Comparison of ENCODE assay signal across 8 mouse cellular contexts in the genomic region with DNA sequence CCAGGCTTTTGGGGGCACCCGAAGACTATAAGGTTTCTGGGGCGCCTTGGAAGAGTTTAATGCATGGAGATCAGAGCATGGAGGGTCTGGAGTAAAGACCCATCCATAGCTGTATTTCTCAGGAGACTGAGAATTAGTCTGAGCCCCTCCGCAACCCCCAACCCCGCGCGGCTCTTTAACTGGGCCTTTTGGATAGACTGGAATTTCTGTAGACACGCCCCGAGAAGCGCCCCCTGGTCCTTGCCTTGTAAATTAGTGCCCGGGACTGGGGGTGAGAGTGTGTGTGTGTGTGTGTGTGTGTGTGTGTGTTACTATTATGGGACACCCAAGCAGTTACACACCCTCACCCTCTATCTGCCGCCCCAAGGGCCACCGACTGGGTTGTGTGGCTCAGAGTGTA. TPM values are rescaled to one million over a fixed set of nuclear protein-coding genes. Genes with fewer than 3 reads are reported as not detected.
DNase-seq lines count a peak whose midpoint lies in the region; ATAC-seq and TF ChIP-seq lines count a peak whose summit lies in the region.

No protein-coding gene starts in this region.

- peaks cover 31% of the 10 kb centered on the region for H3K79me2 ChIP-seq in CH12.LX (replicated peaks; ENCODE audit: control insufficient read depth, extremely low read depth, insufficient read depth, poor library complexity, severe bottlenecking)

- TF ChIP-seq POLR2A in CH12.LX (IDR thresholded peaks at IDR 0.05; ENCODE audit: low read depth, low read length) = no peak

- in situ Hi-C loops in CH12.LX (cut with MboI; ENCODE audit: low pct_ligation_motif_present, low pct_unique_long_range_greater_than_20kb, low sequenced_read_pairs) = loop anchor here (10.0 kb wide), 1 partner anchor 178 kb away; no protein-coding TSS in a partner anchor

- no peaks in the 10 kb centered on the region for H3K36me3 ChIP-seq in CH12.LX (replicated peaks in 1 of 2; ENCODE audit: control insufficient read depth in 1 of 2, insufficient read depth in 1 of 2, low read length in 1 of 2)
- no peaks in the 10 kb centered on the region for H3K36me3 ChIP-seq in forebrain, embryonic 14.5 days (ENCODE audit: control insufficient read depth, insufficient read depth, low read length)
- no peaks in the 10 kb centered on the region for H3K36me3 ChIP-seq in kidney, postnatal 0 days (ENCODE audit: insufficient read depth, low read length)
- no peaks in the 10 kb centered on the region for H3K36me3 ChIP-seq in midbrain, embryonic 11.5 days (ENCODE audit: control insufficient read depth, insufficient read depth, low read length)

- no peaks in the 10 kb centered on the region for H3K9me3 ChIP-seq in CH12.LX (replicated peaks; ENCODE audit: low read length)
- no peaks in the 10 kb centered on the region for H3K9me3 ChIP-seq in forebrain, embryonic 14.5 days (replicated peaks; ENCODE audit: control insufficient read depth, low read length)
- H3K9me3 ChIP-seq in kidney, postnatal 0 days (replicated peaks; ENCODE audit: low read length) = no peaks in the 10 kb centered on the region
- H3K9me3 ChIP-seq in midbrain, embryonic 11.5 days (ENCODE audit: control insufficient read depth, low read length) = no peaks in the 10 kb centered on the region

- TF ChIP-seq RAD21 in CH12.LX (IDR thresholded peaks at IDR 0.05; ENCODE audit: low read depth, low read length) = no peak

- peak; percentile 47 to 60 for DNase-seq in cerebellum, postnatal 10 days
- no peak for DNase-seq in cerebellum, postnatal 14 days
- DNase-seq in CH12.LX (ENCODE audit: extremely low read depth) = no peak
- peak; percentile 56 for DNase-seq in forebrain, embryonic 14.5 days (ENCODE audit: low spot score)
- peak; percentile 73 for DNase-seq in kidney, postnatal 0 days (ENCODE audit: low spot score)
- no peak for DNase-seq in midbrain, embryonic 11.5 days (ENCODE audit: low spot score, missing footprints)
- no peak for DNase-seq in urinary bladder, adult 2 months (ENCODE audit: low spot score)

- peak overlapping the region; percentile 26 to 80 (median 61) for H3K4me3 ChIP-seq in CH12.LX (replicated peaks in 1 of 3; ENCODE audit: low read depth in 2 of 3, low read length in 2 of 3, poor library complexity in 1 of 3)
- peak overlapping the region; percentile 94 for H3K4me3 ChIP-seq in forebrain, embryonic 14.5 days (ENCODE audit: low read depth, low read length)
- H3K4me3 ChIP-seq in kidney, postnatal 0 days (replicated peaks; ENCODE audit: low read depth, low read length) = peak overlapping the region; percentile 90
- peak overlapping the region; percentile 94 for H3K4me3 ChIP-seq in midbrain, embryonic 11.5 days (ENCODE audit: low read depth, low read length)

- no peak overlapping the region for H3K27ac ChIP-seq in CH12.LX (ENCODE audit: insufficient read depth, low read depth)
- peak overlapping the region; percentile 63; the same call in 1 of the 2 replicates for H3K27ac ChIP-seq in forebrain, embryonic 14.5 days (ENCODE audit: low read depth, low read length)
- H3K27ac ChIP-seq in kidney, postnatal 0 days = peak overlapping the region; percentile 65
- peak overlapping the region; percentile 54; the same call in 1 of the 2 replicates for H3K27ac ChIP-seq in midbrain, embryonic 11.5 days (ENCODE audit: low read depth, low read length)

- peaks cover 5% of the 10 kb centered on the region for H3K27me3 ChIP-seq in CH12.LX (replicated peaks)
- H3K27me3 ChIP-seq in forebrain, embryonic 14.5 days (replicated peaks; ENCODE audit: control insufficient read depth, insufficient read depth, low read length) = no peaks in the 10 kb centered on the region
- H3K27me3 ChIP-seq in kidney, postnatal 0 days (ENCODE audit: insufficient read depth, low read length) = no peaks in the 10 kb centered on the region
- peaks cover 4% of the 10 kb centered on the region; the same call in 1 of the 2 replicates for H3K27me3 ChIP-seq in midbrain, embryonic 11.5 days (ENCODE audit: control insufficient read depth, insufficient read depth, low read length)

- peak overlapping the region; percentile 70 for H3K9ac ChIP-seq in CH12.LX (ENCODE audit: insufficient read depth, low read depth)
- peak overlapping the region; percentile 99 for H3K9ac ChIP-seq in forebrain, embryonic 14.5 days (ENCODE audit: low read length)
- peak overlapping the region; percentile 96 for H3K9ac ChIP-seq in kidney, postnatal 0 days (ENCODE audit: low read depth, low read length)
- peak overlapping the region; percentile 98 for H3K9ac ChIP-seq in midbrain, embryonic 11.5 days (ENCODE audit: low read length)

- TF ChIP-seq EP300 in CH12.LX (IDR thresholded peaks at IDR 0.05; ENCODE audit: low read length) = no peak

- WGBS in forebrain, embryonic 14.5 days = 1% methylated on average over 12 of the region's 12 CpGs
- WGBS in kidney, postnatal 0 days = 4% methylated on average over 12 of the region's 12 CpGs
- 7% methylated on average over 12 of the region's 12 CpGs for WGBS in midbrain, embryonic 11.5 days

- peak in 1 of 2 experiments; percentile 16; a peak in 1 of 4 replicates for TF ChIP-seq CTCF in CH12.LX (conservative IDR thresholded peaks at IDR 0.05 in 1 of 2, IDR thresholded peaks at IDR 0.05 in 1 of 2; ENCODE audit: low read depth in 2 of 2, low read length in 2 of 2)
- 0 out of 2 replicates have a peak, but pooled peaks have one; percentile 24 for TF ChIP-seq CTCF in kidney, postnatal 0 days (IDR thresholded peaks at IDR 0.05; ENCODE audit: low read depth)

- ATAC-seq in forebrain, embryonic 14.5 days = peak; percentile 30
- ATAC-seq in kidney, postnatal 0 days (replicated peaks; ENCODE audit: low FRiP score, low read depth) = peak; percentile 2; the same call in 1 of the 2 replicates
- ATAC-seq in midbrain, embryonic 11.5 days (ENCODE audit: low FRiP score) = peak; percentile 45
- ATAC-seq in erythroblast, adult 5-6 weeks (replicated peaks; ENCODE audit: low FRiP score, poor library complexity, severe bottlenecking) = no peak

- dilution Hi-C loops in CH12.LX (cut with MboI; ENCODE audit: extremely low pct_ligation_motif_present, extremely low pct_unique_long_range_greater_than_20kb, low sequenced_read_pairs) = no loop called here

- H3K4me2 ChIP-seq in CH12.LX (ENCODE audit: insufficient read depth, low read depth, poor library complexity, severe bottlenecking) = peak overlapping the region; percentile 71
- H3K4me2 ChIP-seq in forebrain, embryonic 14.5 days (ENCODE audit: low read length) = peak overlapping the region; percentile 93
- peak overlapping the region; percentile 86 for H3K4me2 ChIP-seq in kidney, postnatal 0 days (ENCODE audit: low read length)
- peak overlapping the region; percentile 62 for H3K4me2 ChIP-seq in midbrain, embryonic 11.5 days

- H3K4me1 ChIP-seq in CH12.LX (ENCODE audit: control insufficient read depth in 1 of 2, insufficient read depth in 2 of 2) = peaks cover 14 to 35% of the 10 kb centered on the region in 2 experiments
- peaks cover 31% of the 10 kb centered on the region for H3K4me1 ChIP-seq in forebrain, embryonic 14.5 days (ENCODE audit: control insufficient read depth, insufficient read depth, low read length)
- H3K4me1 ChIP-seq in kidney, postnatal 0 days (replicated peaks; ENCODE audit: insufficient read depth, low read length) = peaks cover 16% of the 10 kb centered on the region
- H3K4me1 ChIP-seq in midbrain, embryonic 11.5 days (ENCODE audit: control insufficient read depth, insufficient read depth, low read length) = peaks cover 24% of the 10 kb centered on the region

TF ChIP-seq in CH12.LX, 34 proteins besides CTCF, POLR2A, EP300 and RAD21:
- no peak for TF ChIP-seq RCOR1 (conservative IDR thresholded peaks at IDR 0.05; ENCODE audit: low read depth, low read length)
- TF ChIP-seq TCF12 (IDR thresholded peaks at IDR 0.05; ENCODE audit: low read depth, low read length) = no peak
- no peak for TF ChIP-seq ZMIZ1 (IDR thresholded peaks at IDR 0.05; ENCODE audit: low read depth, low read length)
- TF ChIP-seq PAX5 (IDR thresholded peaks at IDR 0.05; ENCODE audit: low read length) = no peak
- no peak for TF ChIP-seq ZNF384 (IDR thresholded peaks at IDR 0.05; ENCODE audit: low read depth, low read length)
- TF ChIP-seq JUND (conservative IDR thresholded peaks at IDR 0.05; ENCODE audit: low read depth, low read length) = no peak
- TF ChIP-seq ETS1 (conservative IDR thresholded peaks at IDR 0.05; ENCODE audit: low read depth, low read length) = no peak
- TF ChIP-seq ELF1 (IDR thresholded peaks at IDR 0.05; ENCODE audit: low read depth, low read length) = no peak
- no peak for TF ChIP-seq ZKSCAN1 (IDR thresholded peaks at IDR 0.05; ENCODE audit: borderline replicate concordance, low read depth, low read length)
- TF ChIP-seq JUN (IDR thresholded peaks at IDR 0.05; ENCODE audit: insufficient read depth, low read depth, low read length) = no peak

RNA-seq across cellular contexts. Expression of gene Pmepa1, which starts 0.5 kb away (rescaled TPM):
- total RNA-seq in CH12.LX (2012; rRNA removed) = 9.8 and 9.9 TPM in 2 replicates
- 1.2 and 1.6 TPM in 2 replicates for total RNA-seq in CH12.LX (2014; rRNA removed)
- polyA plus RNA-seq in CH12.LX (2012; ENCODE audit: insufficient read length, low read depth) = 11.0 and 11.8 TPM in 2 replicates
- polyA plus RNA-seq in forebrain, embryonic 14.5 days (2014; fragmentation: Nextera tagmentation; extraction: Ambion mirVana) = 6.9 and 8.8 TPM in 2 replicates
- polyA plus RNA-seq in kidney, postnatal 0 days (2015; fragmentation: Nextera tagmentation; extraction: Ambion mirVana) = 5.8 and 6.2 TPM in 2 replicates
- 3.2 and 3.4 TPM in 2 replicates for polyA plus RNA-seq in midbrain, embryonic 11.5 days (2014; fragmentation: Nextera tagmentation; extraction: Ambion mirVana)
- total RNA-seq in erythroblast, adult 5-6 weeks (2015; ENCODE audit: low replicate concordance) = 0.96 TPM in 1 of 2 replicates, not detected in the other
- total RNA-seq in erythroblast, adult 5-6 weeks (2017; ENCODE audit: low replicate concordance) = not detected in 2 replicates
- polyA plus RNA-seq in urinary bladder, adult 2 months (2012; rRNA removed) = 37.0 and 54.0 TPM in 2 replicates

RNA-seq across cellular contexts. Expression of gene Zbp1, which starts 58.1 kb away (rescaled TPM):
- total RNA-seq in CH12.LX (2012; rRNA removed) (8.4 and 8.7 TPM in 2 replicates), CH12.LX (2014; rRNA removed) (7.3 and 9.8 TPM in 2 replicates)
- polyA plus RNA-seq in CH12.LX (2012; ENCODE audit: insufficient read length, low read depth) = 7.9 and 8.1 TPM in 2 replicates
- polyA plus RNA-seq in forebrain, embryonic 14.5 days (2014; fragmentation: Nextera tagmentation; extraction: Ambion mirVana) = not detected in 2 replicates
- polyA plus RNA-seq in kidney, postnatal 0 days (2015; fragmentation: Nextera tagmentation; extraction: Ambion mirVana) = 1.3 and 1.7 TPM in 2 replicates
- polyA plus RNA-seq in midbrain, embryonic 11.5 days (2014; fragmentation: Nextera tagmentation; extraction: Ambion mirVana) = 0.46 and 0.55 TPM in 2 replicates
- 4.4 and 11.1 TPM in 2 replicates for total RNA-seq in erythroblast, adult 5-6 weeks (2015; ENCODE audit: low replicate concordance)
- total RNA-seq in erythroblast, adult 5-6 weeks (2017; ENCODE audit: low replicate concordance) = 3.0 and 6.4 TPM in 2 replicates
- 11.3 and 15.7 TPM in 2 replicates for polyA plus RNA-seq in urinary bladder, adult 2 months (2012; rRNA removed)

Comparison
In these comparisons a context has a peak if more than half of its experiments do, and no peak if none do; other contexts are left out.
1. DNase-seq: peak in cerebellum, postnatal 10 days (2 of 2), forebrain, embryonic 14.5 days (single experiment) and kidney, postnatal 0 days (single experiment); none in cerebellum, postnatal 14 days (0 of 2), CH12.LX (single experiment), midbrain, embryonic 11.5 days (single experiment) and urinary bladder, adult 2 months (single experiment).
2. Peak in every context shown above with its lines, with median percentiles within 50 percentile points of each other: H3K4me2 ChIP-seq, H3K4me3 ChIP-seq and H3K9ac ChIP-seq.